Mouse (Mus musculus): ENCODE results near the gene Tmem104. TPM values are rescaled to one million over a fixed set of nuclear protein-coding genes. Genes with fewer than 3 reads are reported as not detected.

The Tmem104 gene
- total RNA-seq, 2 experiments from 2014 or later = 15.1 to 18.7 TPM

GRCm38 (mm10) chr11:115163568-115164150, 23.6 kb upstream of the Tmem104 start:
- DNase-seq (ENCODE audit: low spot score in 2 of 2) = no peak
- intact Hi-C loops (cut with DNase I) = loop anchor here (2.0 to 5.0 kb wide), 2 partner anchors 19 to 104 kb away; partner anchors contain the start of gene Grin2c

GRCm38 (mm10) chr11:115164341-115164975, 22.8 kb upstream of the Tmem104 start:
- no peak for DNase-seq (ENCODE audit: low spot score in 2 of 2)
- intact Hi-C loops (cut with DNase I) = loop anchor here (5.0 kb wide), 1 partner anchor 103 kb away; the partner anchor contains the start of gene Grin2c

GRCm38 (mm10) chr11:115164976-115165374, 22.3 kb upstream of the Tmem104 start:
- intact Hi-C loops (cut with DNase I) = loop anchor here (5.0 kb wide), 1 partner anchor 102 kb away; the partner anchor contains the start of gene Grin2c

GRCm38 (mm10) chr11:115166776-115167175, 20.5 kb upstream of the Tmem104 start:
- intact Hi-C loops (cut with DNase I) = no loop called here
- DNase-seq (ENCODE audit: low spot score in 2 of 2) = no peak

More at GRCm38 (mm10) chr11:115164976-115165374, 22.3 kb upstream of the Tmem104 start:
- peak in 1 of 2 experiments; percentile 44 for DNase-seq (ENCODE audit: low spot score in 2 of 2)

- intact Hi-C loops (cut with DNase I) = no loop called here
- no peak for DNase-seq (ENCODE audit: low spot score in 2 of 2)
Observed at GRCm38 (mm10) chr11:115167631-115168249, 19.5 kb upstream of the Tmem104 start.

- no peak for DNase-seq (ENCODE audit: low spot score in 2 of 2)
- intact Hi-C loops (cut with DNase I) = no loop called here
Observed at GRCm38 (mm10) chr11:115169430-115169829, 17.9 kb upstream of the Tmem104 start.

GRCm38 (mm10) chr11:115171125-115171524, 16.2 kb upstream of the Tmem104 start:
- no peak for DNase-seq (ENCODE audit: low spot score in 2 of 2)
- intact Hi-C loops (cut with DNase I) = no loop called here

GRCm38 (mm10) chr11:115172825-115173287, 14.4 kb upstream of the Tmem104 start:
- intact Hi-C loops (cut with DNase I) = no loop called here
- DNase-seq (ENCODE audit: low spot score in 2 of 2) = no peak

- intact Hi-C loops (cut with DNase I) = no loop called here
- no peak for DNase-seq (ENCODE audit: low spot score in 2 of 2)
Observed at GRCm38 (mm10) chr11:115173549-115174339, 13.5 kb upstream of the Tmem104 start.

- intact Hi-C loops (cut with DNase I) = no loop called here
- DNase-seq (ENCODE audit: low spot score in 2 of 2) = no peak
Observed at GRCm38 (mm10) chr11:115176399-115177190, 10.7 kb upstream of the Tmem104 start.

GRCm38 (mm10) chr11:115177559-115178195, 9.6 kb upstream of the Tmem104 start:
- intact Hi-C loops (cut with DNase I) = no loop called here
- no peak for DNase-seq (ENCODE audit: low spot score in 2 of 2)

GRCm38 (mm10) chr11:115178766-115179165, 8.5 kb upstream of the Tmem104 start:
- intact Hi-C loops (cut with DNase I) = no loop called here
- no peak for DNase-seq (ENCODE audit: low spot score in 2 of 2)

GRCm38 (mm10) chr11:115179191-115179590, 8.1 kb upstream of the Tmem104 start:
- DNase-seq (ENCODE audit: low spot score in 2 of 2) = no peak
- intact Hi-C loops (cut with DNase I) = no loop called here

GRCm38 (mm10) chr11:115179881-115180280, 7.4 kb upstream of the Tmem104 start:
- no peak for DNase-seq (ENCODE audit: low spot score in 2 of 2)
- intact Hi-C loops (cut with DNase I) = no loop called here

- DNase-seq (ENCODE audit: low spot score in 2 of 2) = peak; percentile 73 to 80
- intact Hi-C loops (cut with DNase I) = loop anchor here (2.0 kb wide), 1 partner anchor 19 kb away; the partner anchor contains the start of gene Slc9a3r1
Observed at GRCm38 (mm10) chr11:115181913-115182638, 5.2 kb upstream of the Tmem104 start.

- intact Hi-C loops (cut with DNase I) = no loop called here
- DNase-seq (ENCODE audit: low spot score in 2 of 2) = no peak
Observed at GRCm38 (mm10) chr11:115184973-115185372, 2.3 kb upstream of the Tmem104 start.

GRCm38 (mm10) chr11:115187693-115188092, 406 bp downstream of the Tmem104 start, which contains the start of gene Nat9:
Gene Nat9 (minus strand): TSS chr11:115187859.
- no peak for DNase-seq (ENCODE audit: low spot score in 2 of 2)
- intact Hi-C loops (cut with DNase I) = no loop called here
